9 mouse cellular contexts compared by ENCODE assay signal in genomic region chr1:131866304-131866999, GRCm38 (mm10). TPM values are rescaled to one million over a fixed set of nuclear protein-coding genes. Genes with fewer than 3 reads are reported as not detected.
DNase-seq lines count a peak whose midpoint lies in the region; ATAC-seq and TF ChIP-seq lines count a peak whose summit lies in the region.
"Had no signal": no experiment of that assay in that cellular context is flagged by ENCODE, and none has a peak within 500 bp of the region (broad histone marks: within the 10 kb centered on the region; RNA-seq: fewer than 3 reads in every experiment).

No protein-coding gene starts in this region.

- peaks cover 13% of the 10 kb centered on the region for H3K27me3 ChIP-seq in hindbrain, embryonic 10.5 days (ENCODE audit: insufficient read depth, poor library complexity, severe bottlenecking)
- H3K27me3 ChIP-seq in hindbrain, postnatal 0 days (ENCODE audit: insufficient read depth, low read length) = no peaks in the 10 kb centered on the region
- H3K27me3 ChIP-seq in E14TG2a.4 (ENCODE audit: insufficient read depth, low read length) = peaks cover 6% of the 10 kb centered on the region
- H3K27me3 ChIP-seq in forebrain, embryonic 14.5 days (replicated peaks; ENCODE audit: control insufficient read depth, insufficient read depth, low read length) = no peaks in the 10 kb centered on the region
- no peaks in the 10 kb centered on the region for H3K27me3 ChIP-seq in liver, embryonic 14.5 days (ENCODE audit: control insufficient read depth, insufficient read depth, low read length)
- H3K27me3 ChIP-seq: embryonic facial prominence, embryonic 12.5 days had no signal

- H3K4me3 ChIP-seq in hindbrain, embryonic 10.5 days = peak overlapping the region; percentile 57; the same call in 1 of the 2 replicates
- no peak overlapping the region for H3K4me3 ChIP-seq in hindbrain, postnatal 0 days (ENCODE audit: low read length)
- peak overlapping the region; percentile 84 for H3K4me3 ChIP-seq in E14TG2a.4 (replicated peaks; ENCODE audit: low read length)
- no peak overlapping the region for H3K4me3 ChIP-seq in forebrain, embryonic 14.5 days (ENCODE audit: low read depth, low read length)
- peak overlapping the region in 1 of 2 experiments; percentile 70; a peak in 2 of 4 replicates for H3K4me3 ChIP-seq in liver, embryonic 14.5 days (ENCODE audit: insufficient read depth in 1 of 2, low read depth in 2 of 2, low read length in 2 of 2)
- H3K4me3 ChIP-seq in layer of hippocampus, adult 2 months = no peak overlapping the region

- no peak overlapping the region for H3K4me2 ChIP-seq in hindbrain, postnatal 0 days (ENCODE audit: low read depth, low read length)
- no peak overlapping the region for H3K4me2 ChIP-seq in forebrain, embryonic 14.5 days (ENCODE audit: low read length)
- peak overlapping the region; percentile 88 for H3K4me2 ChIP-seq in liver, embryonic 14.5 days (ENCODE audit: low read depth)

- no peak for ATAC-seq in hindbrain, postnatal 0 days
- peak; percentile 49 for ATAC-seq in forebrain, embryonic 14.5 days
- ATAC-seq in liver, embryonic 14.5 days (ENCODE audit: insufficient read depth) = no peak

- TF ChIP-seq CTCF in hindbrain, postnatal 0 days (IDR thresholded peaks at IDR 0.05; ENCODE audit: low read depth) = no peak
- no peak for TF ChIP-seq CTCF in E14TG2a.4 (conservative IDR thresholded peaks at IDR 0.05; ENCODE audit: low read length)
- no peak for TF ChIP-seq CTCF in liver, embryonic 14.5 days (IDR thresholded peaks at IDR 0.05; ENCODE audit: low read depth)
- TF ChIP-seq CTCF in layer of hippocampus, adult 2 months (conservative IDR thresholded peaks at IDR 0.05) = no peak

- DNase-seq in hindbrain, embryonic 10.5 days (ENCODE audit: low spot score) = no peak
- no peak for DNase-seq in hindbrain, postnatal 0 days (ENCODE audit: low spot score)
- DNase-seq in forebrain, embryonic 14.5 days (ENCODE audit: low spot score) = no peak
- no peak for DNase-seq in liver, embryonic 14.5 days (ENCODE audit: low read depth in 3 of 3, low spot score in 3 of 3)
- DNase-seq in left cerebral cortex, adult 9 months (ENCODE audit: low spot score in 2 of 2) = no peak
- no peak for DNase-seq in layer of hippocampus, adult 2 months (ENCODE audit: low spot score in 2 of 2)
- no peak for DNase-seq in adrenal gland, adult (ENCODE audit: inconsistent age in 2 of 2, low spot score in 1 of 2)

- no peaks in the 10 kb centered on the region for H3K9me3 ChIP-seq in hindbrain, embryonic 10.5 days
- no peaks in the 10 kb centered on the region for H3K9me3 ChIP-seq in hindbrain, postnatal 0 days (ENCODE audit: low read length)
- H3K9me3 ChIP-seq in E14TG2a.4 (ENCODE audit: low read length) = no peaks in the 10 kb centered on the region
- no peaks in the 10 kb centered on the region for H3K9me3 ChIP-seq in forebrain, embryonic 14.5 days (replicated peaks; ENCODE audit: control insufficient read depth, low read length)
- no peaks in the 10 kb centered on the region for H3K9me3 ChIP-seq in liver, embryonic 14.5 days (ENCODE audit: control insufficient read depth, low read length)
- H3K9me3 ChIP-seq: embryonic facial prominence, embryonic 12.5 days had no signal

- peaks cover 9% of the 10 kb centered on the region for H3K4me1 ChIP-seq in hindbrain, embryonic 10.5 days (replicated peaks)
- no peaks in the 10 kb centered on the region for H3K4me1 ChIP-seq in hindbrain, postnatal 0 days (ENCODE audit: insufficient read depth, low read length)
- H3K4me1 ChIP-seq in E14TG2a.4 (replicated peaks; ENCODE audit: low read depth, low read length) = peaks cover 24% of the 10 kb centered on the region
- H3K4me1 ChIP-seq in forebrain, embryonic 14.5 days (ENCODE audit: control insufficient read depth, insufficient read depth, low read length) = no peaks in the 10 kb centered on the region
- H3K4me1 ChIP-seq in liver, embryonic 14.5 days (replicated peaks; ENCODE audit: control insufficient read depth in 2 of 2, insufficient read depth in 2 of 2, low read length in 1 of 2) = peaks cover 0 to 5% of the 10 kb centered on the region in 2 experiments; a peak in 3 of 4 replicates

- WGBS in hindbrain, embryonic 10.5 days = 79% methylated on average over 6 of the region's 6 CpGs
- WGBS in hindbrain, postnatal 0 days = 81% methylated on average over 6 of the region's 6 CpGs
- WGBS in forebrain, embryonic 14.5 days = 77% methylated on average over 6 of the region's 6 CpGs
- WGBS in liver, embryonic 14.5 days (ENCODE audit: insufficient replicate concordance) = 30% methylated on average over 6 of the region's 6 CpGs

- H3K36me3 ChIP-seq in hindbrain, embryonic 10.5 days = no peaks in the 10 kb centered on the region
- H3K36me3 ChIP-seq in hindbrain, postnatal 0 days (ENCODE audit: insufficient read depth, low read length) = no peaks in the 10 kb centered on the region
- 0 out of 2 replicates have a peak, but pooled peaks cover 12% of the 10 kb centered on the region for H3K36me3 ChIP-seq in E14TG2a.4 (ENCODE audit: insufficient read depth, low read length)
- no peaks in the 10 kb centered on the region for H3K36me3 ChIP-seq in forebrain, embryonic 14.5 days (ENCODE audit: control insufficient read depth, insufficient read depth, low read length)
- H3K36me3 ChIP-seq in liver, embryonic 14.5 days (replicated peaks; ENCODE audit: control insufficient read depth, insufficient read depth, low read depth) = no peaks in the 10 kb centered on the region
- H3K36me3 ChIP-seq: embryonic facial prominence, embryonic 12.5 days had no signal

- no peak overlapping the region for H3K9ac ChIP-seq in hindbrain, postnatal 0 days (replicated peaks; ENCODE audit: low read length)
- H3K9ac ChIP-seq in forebrain, embryonic 14.5 days (ENCODE audit: low read length) = no peak overlapping the region
- H3K9ac ChIP-seq in liver, embryonic 14.5 days (replicated peaks) = no peak overlapping the region

- H3K27ac ChIP-seq in hindbrain, embryonic 10.5 days = no peak overlapping the region
- no peak overlapping the region for H3K27ac ChIP-seq in hindbrain, postnatal 0 days
- no peak overlapping the region for H3K27ac ChIP-seq in forebrain, embryonic 14.5 days (ENCODE audit: low read depth, low read length)
- H3K27ac ChIP-seq in liver, embryonic 14.5 days = no peak overlapping the region
- no peak overlapping the region for H3K27ac ChIP-seq in layer of hippocampus, adult 2 months
- H3K27ac ChIP-seq: embryonic facial prominence, embryonic 12.5 days had no signal

- TF ChIP-seq EP300 in liver, embryonic 14.5 days (IDR thresholded peaks at IDR 0.05; ENCODE audit: low read depth) = no peak

RNA-seq across cellular contexts. Expression of gene Rab29, which starts 0.6 kb away (rescaled TPM):
- 9.2 and 10.8 TPM in 2 replicates for polyA plus RNA-seq in hindbrain, embryonic 10.5 days (2016; fragmentation: Nextera tagmentation; extraction: Ambion mirVana)
- total RNA-seq in hindbrain, postnatal 0 days (2014; rRNA removed) = 6.4 and 15.1 TPM in 2 replicates
- polyA plus RNA-seq in hindbrain, postnatal 0 days (2015; fragmentation: Nextera tagmentation; extraction: Ambion mirVana) = 8.9 and 10.9 TPM in 2 replicates
- 8.2 and 9.3 TPM in 2 replicates for polyA plus RNA-seq in forebrain, embryonic 14.5 days (2014; fragmentation: Nextera tagmentation; extraction: Ambion mirVana)
- polyA plus RNA-seq in liver, embryonic 14.5 days (2012; rRNA removed) = 7.3 and 8.3 TPM in 2 replicates
- polyA plus RNA-seq in liver, embryonic 14.5 days (2014; fragmentation: Nextera tagmentation; extraction: Ambion mirVana) = 10.7 and 11.7 TPM in 2 replicates
- total RNA-seq in layer of hippocampus, adult 2 months (2021) = 1 to 10 TPM; 7.2 to 9.1 TPM

RNA-seq across cellular contexts. Expression of gene Slc41a1, which starts 39.2 kb away (rescaled TPM):
- polyA plus RNA-seq in hindbrain, embryonic 10.5 days (2016; fragmentation: Nextera tagmentation; extraction: Ambion mirVana) = 8.9 and 10.7 TPM in 2 replicates
- total RNA-seq in hindbrain, postnatal 0 days (2014; rRNA removed) = 41.4 and 48.0 TPM in 2 replicates
- 20.9 and 23.6 TPM in 2 replicates for polyA plus RNA-seq in hindbrain, postnatal 0 days (2015; fragmentation: Nextera tagmentation; extraction: Ambion mirVana)
- 11.9 and 14.5 TPM in 2 replicates for polyA plus RNA-seq in forebrain, embryonic 14.5 days (2014; fragmentation: Nextera tagmentation; extraction: Ambion mirVana)
- polyA plus RNA-seq in liver, embryonic 14.5 days (2012; rRNA removed) = 1.3 TPM in 2 replicates
- 0.83 and 0.87 TPM in 2 replicates for polyA plus RNA-seq in liver, embryonic 14.5 days (2014; fragmentation: Nextera tagmentation; extraction: Ambion mirVana)
- 10 to 100 TPM; 62.6 to 62.9 TPM for total RNA-seq in layer of hippocampus, adult 2 months (2021)

RNA-seq across cellular contexts. Expression of gene Nucks1, which starts 43.9 kb away (rescaled TPM):
- 73.2 and 104 TPM in 2 replicates for polyA plus RNA-seq in hindbrain, embryonic 10.5 days (2016; fragmentation: Nextera tagmentation; extraction: Ambion mirVana)
- total RNA-seq in hindbrain, postnatal 0 days (2014; rRNA removed) = 88.9 and 105 TPM in 2 replicates
- polyA plus RNA-seq in hindbrain, postnatal 0 days (2015; fragmentation: Nextera tagmentation; extraction: Ambion mirVana) = 54.1 and 58.0 TPM in 2 replicates
- 33.0 and 37.4 TPM in 2 replicates for polyA plus RNA-seq in forebrain, embryonic 14.5 days (2014; fragmentation: Nextera tagmentation; extraction: Ambion mirVana)
- 18.0 and 23.2 TPM in 2 replicates for polyA plus RNA-seq in liver, embryonic 14.5 days (2012; rRNA removed)
- 20.2 and 21.3 TPM in 2 replicates for polyA plus RNA-seq in liver, embryonic 14.5 days (2014; fragmentation: Nextera tagmentation; extraction: Ambion mirVana)
- total RNA-seq in layer of hippocampus, adult 2 months (2021) = 100 to 1,000 TPM; 159 to 161 TPM

Comparison
In these comparisons a context has a peak if more than half of its experiments do, and no peak if none do; other contexts are left out.
1. H3K4me3 ChIP-seq: peak in hindbrain, embryonic 10.5 days (single experiment) and E14TG2a.4 (single experiment); none in hindbrain, postnatal 0 days (single experiment), forebrain, embryonic 14.5 days (single experiment) and layer of hippocampus, adult 2 months (single experiment).